Mouse (Mus musculus) megakaryocyte, adult 5-6 weeks (primary cell): ENCODE results near the gene Ampd3. TPM values are rescaled to one million over a fixed set of nuclear protein-coding genes. Genes with fewer than 3 reads are reported as not detected.

Experiments used
- ATAC-seq: 2 replicates; pipeline ENCODE4 v1.8.0; 2016; ENCODE audit warnings: mild to moderate bottlenecking, inconsistent platforms; ENCODE audit not compliant: poor library complexity, severe bottlenecking
- total RNA-seq, 2 experiments: library from RNA; stranded (forward) in 1 of 2; stranded (reverse) in 1 of 2; fragments of 153-499, 151-499 nt in 1 of 2; fragments of 221-1000, 200-1000 nt in 1 of 2; gene quantifications; 2 replicates each; pipeline versions ENCODE4 v1.2.3 to v1.2.4; 2015 to 2017

Gene Ampd3
- total RNA-seq, 2 experiments from 2014 or later, result 32.6 to 68.0 TPM

DNA sequence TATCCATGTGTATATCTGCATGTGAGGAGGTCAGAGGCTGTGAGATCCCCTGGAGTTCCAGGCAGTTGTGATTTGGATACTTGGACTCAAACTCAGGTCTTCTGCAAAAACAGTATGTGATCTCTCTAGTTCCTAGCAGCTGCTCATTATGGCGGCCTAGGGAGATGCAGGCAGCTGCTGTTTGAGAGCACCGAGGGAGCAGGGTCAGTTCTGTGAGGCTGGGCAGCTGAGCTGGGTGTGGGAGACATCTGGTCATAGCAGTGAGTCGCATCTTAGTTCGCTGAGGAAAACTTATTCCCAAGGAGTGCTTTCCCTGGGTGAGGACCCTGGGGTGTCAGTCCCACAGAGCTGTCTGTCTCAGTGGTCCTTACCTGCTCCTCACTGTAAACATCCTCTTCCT is 26.7 kb downstream of the Ampd3 start:
- ATAC-seq, result no peak

DNA sequence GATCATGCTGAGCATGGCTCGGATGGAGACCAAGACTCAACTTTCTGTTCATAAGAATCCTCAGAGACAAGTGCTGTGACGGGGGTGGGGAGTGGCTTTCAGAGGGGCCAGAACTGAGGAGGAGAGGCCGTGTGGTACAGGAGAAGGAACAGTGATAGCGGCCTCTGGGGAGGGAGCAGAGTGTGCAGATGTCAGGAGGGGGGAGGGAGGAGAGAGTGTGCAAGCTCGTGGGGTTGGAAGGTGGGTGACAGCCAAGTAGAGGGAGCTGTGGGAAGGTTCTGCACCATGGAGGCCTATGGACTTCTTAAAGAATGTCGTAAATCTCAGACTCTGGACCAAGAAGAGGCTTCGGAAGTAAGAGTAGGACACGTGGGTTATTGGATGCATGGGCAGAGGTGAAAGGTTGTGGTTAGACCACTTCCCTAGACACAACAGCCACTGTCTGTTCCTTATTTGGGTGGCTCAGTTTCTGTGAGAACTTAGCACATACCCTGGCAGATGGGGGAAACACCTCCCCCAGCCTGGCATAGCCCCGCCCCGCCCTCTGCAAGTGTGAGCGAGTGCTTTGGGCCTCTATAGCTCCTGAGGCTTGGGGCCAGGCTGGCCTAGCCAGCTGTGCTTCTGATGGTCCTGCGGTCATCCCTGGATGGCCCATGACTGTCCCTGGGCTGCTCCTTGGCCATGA is 28.5 kb downstream of the Ampd3 start:
- ATAC-seq, result peak; percentile 95

DNA sequence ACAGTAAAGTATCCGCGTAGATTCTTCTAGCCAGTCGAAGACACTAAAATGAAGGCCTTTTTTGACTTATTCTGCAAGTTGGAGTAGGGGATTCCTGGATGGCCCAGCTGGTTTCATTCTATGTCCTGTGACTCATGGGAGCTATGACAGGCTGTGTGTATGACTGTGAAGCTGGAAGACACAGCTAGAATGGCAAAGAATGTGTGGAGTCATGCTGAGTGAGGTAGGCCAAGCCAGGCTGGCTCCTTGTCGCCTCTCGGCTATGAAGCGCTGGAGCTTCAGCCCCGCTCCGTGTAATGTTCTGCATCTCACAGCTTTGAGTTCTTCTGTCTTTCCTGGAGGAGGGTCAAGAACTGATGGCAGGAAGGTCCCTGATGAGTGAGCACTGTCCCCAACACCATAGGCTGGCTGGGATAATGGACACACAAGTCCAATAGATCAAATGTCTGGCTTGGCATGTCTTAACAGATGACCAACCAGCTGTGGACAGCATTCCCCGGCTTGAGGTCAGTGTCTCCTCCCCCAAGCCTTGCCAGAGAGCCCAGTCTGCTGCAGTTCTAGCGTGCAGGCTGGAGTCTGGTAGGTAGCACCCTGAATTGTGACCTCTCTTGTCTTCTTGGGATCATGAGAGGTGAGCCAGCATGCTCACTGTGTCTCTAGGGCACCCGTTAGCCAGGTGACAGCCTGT is 29.9 kb downstream of the Ampd3 start:
- no peak for ATAC-seq

DNA sequence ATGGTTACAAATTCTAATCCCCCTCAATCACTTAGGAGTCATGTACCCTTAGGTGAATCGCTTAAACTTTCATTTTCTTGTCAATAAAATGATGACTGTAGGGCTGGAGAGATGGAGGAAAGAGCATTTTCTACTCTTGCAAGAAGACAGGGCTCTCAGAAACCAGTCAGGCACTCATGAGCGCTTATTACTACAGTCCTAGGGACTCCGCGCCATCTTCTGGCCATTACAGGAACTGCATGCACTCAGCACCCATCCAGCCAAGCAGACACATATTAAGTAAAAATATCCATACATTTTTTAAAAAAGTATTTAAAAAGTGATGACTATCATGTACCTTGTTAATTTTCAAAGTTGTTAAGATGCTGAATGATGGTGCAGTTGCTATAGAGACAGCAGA is 33.0 kb downstream of the Ampd3 start:
- ATAC-seq, result peak; percentile 54

DNA sequence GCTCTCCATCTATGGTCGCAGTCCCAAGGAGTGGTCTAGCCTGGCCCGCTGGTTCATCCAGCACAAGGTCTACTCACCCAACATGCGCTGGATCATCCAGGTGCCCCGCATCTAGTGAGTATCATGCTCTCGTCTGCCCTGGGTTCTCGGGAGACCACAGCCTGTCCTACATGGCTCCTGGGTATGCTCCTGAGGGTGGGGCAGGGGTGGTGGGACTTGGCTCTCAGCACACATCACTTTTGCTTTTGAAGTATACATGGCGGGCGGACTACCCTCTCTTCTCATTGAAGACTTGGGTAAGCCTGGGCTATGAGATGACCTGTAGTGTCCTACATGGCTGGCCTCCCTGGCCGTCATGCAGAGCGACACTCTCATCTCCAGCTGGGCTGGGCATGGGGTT is 35.1 kb downstream of the Ampd3 start:
- no peak for ATAC-seq

DNA sequence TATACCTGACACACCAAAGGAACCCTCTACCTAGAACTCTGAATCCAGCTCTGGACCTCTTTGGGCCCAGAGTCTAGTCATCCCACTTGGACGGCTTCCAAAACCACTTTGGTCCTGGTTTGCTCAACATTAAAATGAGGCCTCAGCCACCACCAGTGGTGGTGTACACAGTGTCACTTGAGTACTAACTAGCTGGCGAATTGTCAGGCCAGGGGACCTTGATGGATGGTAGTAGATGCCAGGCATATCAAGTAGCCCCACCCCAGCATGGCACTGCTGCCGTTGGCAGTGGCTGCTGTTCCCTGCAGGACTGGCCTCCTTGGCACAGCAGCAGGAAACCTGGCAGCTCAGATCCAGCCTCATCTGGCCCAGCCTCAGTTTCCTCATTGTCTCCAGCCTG is 36.3 kb downstream of the Ampd3 start:
- no peak for ATAC-seq

DNA sequence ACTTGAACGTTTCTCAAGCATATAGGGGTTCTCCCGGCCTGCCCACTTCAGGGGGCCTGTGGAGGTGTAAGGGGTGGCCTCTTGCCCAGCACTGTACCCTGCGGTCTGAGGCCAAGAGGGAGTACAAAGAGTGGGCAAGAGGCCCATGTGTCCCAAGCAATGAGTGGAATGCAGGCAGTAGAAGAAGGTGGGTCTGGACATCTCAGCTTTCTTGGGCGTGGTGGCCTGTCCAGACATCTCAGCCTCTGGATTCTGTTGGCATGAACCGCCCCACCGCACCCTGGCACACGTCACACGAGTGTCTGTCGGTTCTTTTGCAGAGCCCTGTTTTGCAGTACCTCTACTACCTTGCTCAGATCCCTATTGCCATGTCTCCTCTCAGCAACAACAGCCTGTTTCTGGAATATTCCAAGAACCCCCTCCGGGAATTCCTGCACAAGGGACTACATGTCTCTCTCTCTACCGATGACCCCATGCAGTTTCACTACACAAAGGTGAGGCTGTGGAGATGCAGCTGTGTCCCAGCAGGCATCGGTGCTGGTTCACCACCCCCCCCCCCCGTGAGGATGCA is 39.5 kb downstream of the Ampd3 start:
- ATAC-seq, result no peak

DNA sequence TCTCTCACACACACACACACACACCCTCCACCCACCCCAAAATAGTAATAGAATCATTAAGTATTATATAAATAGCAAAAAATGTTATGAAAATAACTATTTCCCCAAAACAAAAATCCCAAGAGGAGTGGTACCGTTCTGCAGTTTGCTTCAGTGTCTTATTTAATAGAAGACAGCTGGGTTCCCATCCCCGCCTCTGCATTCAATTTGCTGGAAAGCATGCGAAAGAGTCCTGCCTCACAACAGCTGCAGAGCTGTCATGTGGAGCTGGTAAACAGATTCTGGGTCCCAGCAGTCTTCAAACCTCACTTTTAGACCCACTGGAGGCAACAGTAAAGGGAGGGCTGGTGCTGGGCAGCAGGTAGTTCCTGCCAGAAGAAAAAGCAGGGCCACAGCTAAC is 41.0 kb downstream of the Ampd3 start:
- no peak for ATAC-seq

DNA sequence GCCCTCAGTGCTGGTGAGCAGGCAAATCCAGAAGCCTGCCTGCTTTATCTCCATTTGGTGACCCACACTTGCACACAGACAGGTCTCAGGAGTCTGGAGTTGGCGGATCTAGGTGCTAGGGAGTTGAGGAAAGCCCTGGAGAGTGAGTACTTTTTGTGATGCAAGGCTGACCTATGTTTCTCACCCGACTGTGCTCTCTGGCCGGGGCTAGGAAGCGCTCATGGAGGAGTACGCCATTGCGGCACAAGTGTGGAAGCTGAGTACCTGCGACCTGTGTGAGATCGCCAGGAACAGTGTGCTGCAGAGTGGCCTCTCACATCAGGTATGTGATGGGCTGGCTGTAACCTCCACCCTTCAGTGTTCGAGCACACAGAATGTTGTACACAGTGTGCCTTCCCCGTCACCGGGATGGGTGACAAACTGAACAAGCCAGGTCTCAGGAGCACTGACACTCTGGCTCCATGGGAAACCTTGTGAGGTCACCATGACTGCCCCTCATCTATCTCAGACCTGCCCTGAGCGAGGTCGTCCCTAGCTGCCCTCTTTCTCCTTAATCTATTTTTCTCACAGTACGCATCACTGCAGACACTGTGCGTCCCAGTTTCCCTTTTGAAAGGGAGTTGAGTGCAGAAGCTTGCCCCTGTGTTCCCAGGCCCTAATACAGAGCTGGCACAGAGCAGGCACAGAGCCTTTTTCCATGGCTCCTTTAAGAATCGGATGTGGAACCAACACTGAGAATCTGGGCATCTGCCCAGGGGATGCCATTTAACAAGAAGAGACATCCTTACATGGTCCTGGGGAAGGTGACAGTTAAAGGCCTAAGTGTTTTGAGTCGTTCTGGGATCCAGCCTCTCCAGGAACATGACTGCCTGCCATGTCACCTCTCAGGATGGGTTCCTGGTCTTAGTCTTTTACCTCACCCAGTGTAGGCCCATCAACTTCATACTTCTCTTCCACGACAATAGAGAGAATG is 41.9 kb downstream of the Ampd3 start:
- no peak for ATAC-seq

DNA sequence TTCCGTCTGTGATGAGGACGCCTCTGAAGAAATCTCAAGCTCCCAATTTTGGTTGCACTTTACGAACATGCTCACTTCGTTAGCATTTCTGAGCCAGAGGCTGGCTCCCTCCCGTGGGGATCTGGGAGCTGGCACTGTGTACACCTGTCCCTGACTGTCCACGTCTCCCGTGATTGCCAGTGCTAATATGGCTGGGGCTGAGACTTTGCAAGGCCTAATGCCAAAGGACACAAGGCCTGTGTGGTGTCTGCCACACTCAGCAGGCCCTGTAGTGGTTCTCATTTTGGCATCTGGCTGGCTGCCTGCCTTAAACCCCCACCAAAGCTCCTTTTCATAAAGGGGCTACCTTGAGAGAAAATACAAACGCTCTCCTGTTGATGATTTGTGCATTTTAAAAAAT is 43.0 kb downstream of the Ampd3 start:
- ATAC-seq, result no peak

DNA sequence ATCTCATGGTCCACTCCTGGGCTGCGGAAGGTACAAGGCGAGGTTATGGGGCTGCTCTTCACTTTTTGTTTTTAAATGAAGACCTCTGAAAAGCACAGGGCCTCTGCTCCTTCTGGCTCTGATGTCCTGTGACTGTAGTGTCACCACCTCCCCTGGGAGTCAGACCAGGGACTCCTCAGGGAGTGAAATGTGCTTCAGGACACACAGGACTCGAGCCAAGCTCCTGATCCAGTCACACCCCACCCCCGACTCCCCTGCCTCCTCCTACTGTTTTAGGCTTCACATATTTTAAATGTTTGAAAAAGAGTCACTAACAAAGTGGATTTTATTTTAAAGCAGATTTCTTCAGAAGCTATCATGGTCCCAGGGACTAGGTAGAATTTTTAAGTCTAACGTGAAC is 43.5 kb downstream of the Ampd3 start:
- ATAC-seq, result no peak

DNA sequence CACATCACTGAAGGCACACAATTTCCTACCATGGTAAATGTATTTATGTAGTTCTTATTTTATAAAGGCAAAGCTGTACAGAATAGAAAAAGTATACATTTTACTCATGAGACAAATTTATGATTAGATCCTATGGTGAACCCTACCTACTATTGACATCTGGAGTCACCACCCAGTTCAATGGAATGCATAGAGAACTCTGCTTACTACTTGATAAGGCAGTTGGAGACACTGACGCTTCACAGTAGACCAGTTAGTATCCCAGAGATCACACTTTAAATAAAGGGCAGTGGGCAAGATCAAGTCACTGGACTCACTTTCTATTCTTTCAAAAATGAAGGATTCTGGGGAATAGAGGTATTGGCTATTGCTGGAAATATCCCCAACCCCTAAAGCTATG is 46.0 kb downstream of the Ampd3 start:
- no peak for ATAC-seq

DNA sequence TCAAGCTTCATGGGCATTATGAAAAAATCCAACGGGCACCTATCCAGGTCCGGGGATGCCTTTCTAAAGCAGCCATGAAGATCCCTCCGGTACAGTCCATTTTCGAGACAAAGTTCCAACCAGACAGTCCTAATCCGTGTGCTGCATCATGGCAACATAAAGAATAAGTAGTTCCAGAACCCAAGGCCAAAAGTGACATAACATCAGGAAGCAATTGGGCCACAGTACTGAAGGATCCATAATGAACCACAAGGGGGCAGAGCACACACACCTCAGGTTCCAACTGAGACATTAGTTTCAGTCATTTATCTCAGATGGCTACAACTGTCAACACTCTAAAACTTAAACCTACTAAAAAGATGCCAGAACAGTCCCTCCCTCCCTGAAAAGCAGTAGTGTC is 48.0 kb downstream of the Ampd3 start:
- ATAC-seq, result peak; percentile 85

DNA sequence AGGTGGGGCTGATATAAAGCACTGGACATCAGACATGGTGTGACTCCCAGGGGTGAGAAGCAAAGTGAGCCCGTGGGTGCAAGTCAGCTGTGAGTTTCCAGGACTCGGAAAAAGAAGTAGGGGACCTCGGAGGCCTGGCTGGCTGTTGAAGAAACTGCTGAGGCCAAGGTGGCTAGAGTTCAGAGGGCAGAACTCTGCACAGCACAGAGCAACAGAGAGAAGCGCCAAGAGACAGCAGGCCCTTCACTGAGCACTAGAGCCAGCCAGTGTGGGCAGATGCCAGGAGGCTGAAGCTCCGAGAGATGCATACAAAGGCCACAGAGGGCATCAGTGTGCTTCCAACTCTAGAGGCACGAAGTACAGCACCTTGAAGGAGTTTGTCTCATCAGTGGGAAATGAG is 50.2 kb downstream of the Ampd3 start:
- ATAC-seq, result no peak

DNA sequence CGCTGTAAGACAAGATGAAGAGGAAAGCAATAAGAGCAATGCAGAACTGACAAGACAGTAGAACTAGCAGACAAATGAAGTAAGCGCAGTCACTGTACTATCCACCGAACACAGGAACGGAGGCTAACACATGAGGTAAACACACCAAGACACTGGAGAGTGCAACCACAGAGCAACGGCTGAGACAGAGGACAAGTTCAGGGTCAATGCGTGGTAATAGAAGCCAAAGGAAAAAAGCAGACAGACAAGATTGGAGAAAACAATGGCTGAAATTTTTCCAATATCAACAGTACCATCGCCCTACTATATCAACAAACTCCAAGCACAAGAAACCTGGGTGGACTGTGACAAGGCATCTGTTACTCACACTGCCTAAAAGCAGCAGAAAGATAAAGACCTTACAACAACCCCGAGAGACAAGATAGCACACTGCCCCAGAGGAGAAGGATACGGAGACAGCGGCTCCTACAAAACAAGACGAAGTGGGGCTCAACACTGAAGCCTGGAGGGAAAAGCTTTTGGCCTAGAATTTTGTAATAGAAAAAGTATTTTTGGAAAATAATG is 50.9 kb downstream of the Ampd3 start:
- ATAC-seq, result no peak

DNA sequence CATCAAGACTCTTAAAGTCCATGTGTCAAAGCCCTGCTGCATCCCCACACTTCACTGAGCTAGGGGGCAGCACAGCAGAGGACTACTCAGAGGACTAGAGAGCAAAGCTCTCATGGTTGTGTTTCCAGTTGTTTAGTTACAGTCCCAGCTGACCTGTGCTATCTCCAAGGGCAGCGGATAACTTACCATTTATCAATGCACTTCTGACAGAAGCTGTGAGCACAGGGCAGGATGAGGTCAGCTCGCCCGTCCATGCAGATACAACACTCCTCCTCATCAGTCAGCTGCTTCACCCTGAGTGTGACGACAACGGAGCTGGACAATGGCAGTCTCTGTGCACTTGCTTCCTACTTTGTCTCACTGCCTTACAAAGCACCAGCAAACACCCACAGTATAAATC is 53.1 kb downstream of the Ampd3 start:
- ATAC-seq, result no peak

DNA sequence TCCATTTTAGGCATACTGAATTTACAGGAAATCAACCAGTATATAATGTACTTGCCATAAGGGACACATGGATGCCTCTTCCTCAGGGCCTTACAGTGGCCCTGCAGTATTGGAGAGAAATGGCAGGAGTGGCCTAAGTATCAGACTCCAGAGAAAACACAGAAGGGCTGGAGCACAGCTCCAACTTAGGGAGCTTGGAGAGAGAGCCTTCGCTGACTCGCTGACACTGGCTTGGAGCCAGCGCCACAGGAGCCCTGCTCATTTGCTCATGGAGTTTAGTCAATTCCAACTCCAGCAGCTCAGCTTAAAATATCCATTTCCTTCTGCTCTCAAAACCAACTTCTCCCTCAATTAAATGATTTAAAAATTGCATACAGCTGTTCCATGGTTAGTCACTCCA is 53.6 kb downstream of the Ampd3 start:
- ATAC-seq, result no peak

DNA sequence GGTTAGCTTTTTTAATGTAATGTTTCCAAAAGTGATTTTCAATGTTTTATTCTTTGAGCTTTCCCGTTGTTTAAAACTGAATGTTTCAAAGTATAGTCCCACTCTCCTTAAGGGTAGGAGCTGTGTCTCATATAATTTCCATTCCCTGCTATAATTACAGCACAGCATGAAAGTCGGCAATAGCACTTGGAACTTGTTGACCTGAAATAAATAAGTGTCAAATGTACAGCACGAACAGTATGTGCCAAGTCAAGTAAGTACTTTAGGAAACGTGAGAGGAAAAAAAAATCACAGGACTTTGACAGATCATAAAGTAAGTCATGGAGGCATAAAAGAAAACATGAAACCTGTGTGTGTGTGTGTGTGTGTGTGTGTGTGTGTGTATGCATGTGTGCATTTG is 54.0 kb downstream of the Ampd3 start:
- no peak for ATAC-seq

DNA sequence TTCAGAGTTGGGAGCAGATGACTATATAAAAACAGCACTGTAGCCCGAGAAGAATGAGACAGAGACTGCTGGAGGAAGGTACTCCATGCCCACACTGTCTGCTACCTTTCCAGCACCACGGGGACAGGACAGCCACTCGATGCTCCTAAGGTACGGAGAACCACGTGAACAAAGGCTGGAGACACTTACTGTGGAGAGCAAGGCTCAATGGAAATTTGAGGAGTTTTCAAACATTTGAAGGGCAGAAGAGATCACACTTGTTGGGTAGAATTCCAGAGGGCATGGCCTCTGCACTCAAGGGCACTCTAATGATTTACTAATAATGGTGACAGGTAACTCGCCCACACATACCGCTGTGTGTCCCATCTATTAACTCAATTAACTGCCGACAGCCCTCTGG is 55.1 kb downstream of the Ampd3 start:
- ATAC-seq, result no peak

DNA sequence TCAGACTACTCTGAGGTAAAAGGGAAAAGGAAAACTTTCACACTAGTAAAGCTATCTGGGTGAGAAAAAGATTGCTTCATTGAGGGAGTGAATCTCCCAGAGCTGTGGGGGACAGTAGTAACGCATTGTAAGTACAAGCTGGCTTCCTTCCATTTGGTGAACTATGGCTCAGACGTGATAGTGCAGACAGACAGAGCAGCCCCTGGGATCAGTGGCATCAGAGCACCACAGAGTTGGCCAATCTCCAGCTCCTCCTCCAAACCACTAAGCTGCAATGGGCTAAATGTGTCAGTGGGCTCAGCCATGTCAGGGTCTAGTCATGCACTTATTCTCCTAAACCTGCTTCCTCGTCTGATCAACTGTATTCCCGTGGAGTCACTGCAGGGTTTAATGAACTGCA is 55.6 kb downstream of the Ampd3 start:
- peak; percentile 75 for ATAC-seq
